Mouse (Mus musculus) liver, embryonic 14.5 days (tissue): ENCODE results near the gene Ankrd33b.

ENCODE experiments used
- CTCF ChIP-seq: IDR thresholded peaks from 2 replicates; pipeline ENCODE4 v1.5.1; 2016; ENCODE audit warnings: antibody characterized with exemption, low read depth, control low read depth
- EP300 ChIP-seq: IDR thresholded peaks from 2 replicates; pipeline ENCODE4 v1.6.1; 2016; ENCODE audit warnings: antibody characterized with exemption, low read depth

DNA sequence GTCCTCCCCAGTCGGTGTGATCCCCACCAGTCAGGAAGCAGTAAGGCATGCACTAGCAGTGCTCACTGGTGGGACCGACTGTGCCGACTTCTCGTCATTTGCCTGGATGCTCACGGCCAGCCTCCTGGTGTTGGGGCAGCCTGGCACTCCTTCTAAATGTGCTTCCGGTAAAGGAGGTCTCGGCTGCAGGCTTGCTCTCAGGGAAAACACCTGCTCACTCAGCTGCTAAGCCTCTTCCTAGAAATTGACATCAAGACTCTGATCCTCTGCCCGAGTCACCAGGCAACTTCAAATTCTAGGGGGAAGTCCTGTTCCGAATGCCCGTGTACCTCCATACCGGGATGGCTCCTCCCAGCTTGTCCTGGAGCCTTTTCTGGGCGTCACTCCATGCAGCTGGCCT lies 101.7 kb downstream of the Ankrd33b start:
- no peak for TF ChIP-seq CTCF
- TF ChIP-seq EP300: no peak
